Mouse (Mus musculus) left cerebral cortex, adult 18-20 months (tissue): Measurements from ENCODE around the gene Pdzd2. TPM values are rescaled to one million over a fixed set of nuclear protein-coding genes. Genes with fewer than 3 reads are reported as not detected.

Source experiments
- DNase-seq, 2 experiments: peaks; one replicate each; pipeline ENCODE4 v3.0.0; 2021 to 2022; ENCODE audit warnings: low spot score in 2 of 2, mixed read lengths in 1 of 2
- total RNA-seq, 2 experiments: library from RNA; stranded (reverse); gene quantifications; 2 replicates each; pipeline ENCODE4 v1.2.3; 2021

The Pdzd2 gene
- total RNA-seq, 2 experiments from 2014 or later, result 59.8 to 64.7 TPM

GRCm38 (mm10) chr15:12362701-12363040 is 377.1 kb downstream of the Pdzd2 start:
- peak in 1 of 2 experiments; percentile 52 for DNase-seq

GRCm38 (mm10) chr15:12362001-12362700 is 377.6 kb downstream of the Pdzd2 start:
- no peak for DNase-seq

- DNase-seq, result no peak
Measured at GRCm38 (mm10) chr15:12360519-12361212, 379.1 kb downstream of the Pdzd2 start.

GRCm38 (mm10) chr15:12358384-12358783 is 381.3 kb downstream of the Pdzd2 start:
- no peak for DNase-seq

- no peak for DNase-seq
Measured at GRCm38 (mm10) chr15:12357459-12357858, 382.3 kb downstream of the Pdzd2 start.

- DNase-seq, result no peak
Measured at GRCm38 (mm10) chr15:12355907-12356306, 383.8 kb downstream of the Pdzd2 start.

GRCm38 (mm10) chr15:12355261-12355660 is 384.5 kb downstream of the Pdzd2 start:
- DNase-seq, result no peak

- DNase-seq, result no peak
Measured at GRCm38 (mm10) chr15:12354281-12354810, 385.4 kb downstream of the Pdzd2 start.

- no peak for DNase-seq
Measured at GRCm38 (mm10) chr15:12351470-12351869, 388.3 kb downstream of the Pdzd2 start.

- no peak for DNase-seq
Measured at GRCm38 (mm10) chr15:12349840-12350239, 389.9 kb downstream of the Pdzd2 start.

- no peak for DNase-seq
Measured at GRCm38 (mm10) chr15:12348950-12349349, 390.8 kb downstream of the Pdzd2 start.

GRCm38 (mm10) chr15:12346916-12347315 is 392.8 kb downstream of the Pdzd2 start:
- no peak for DNase-seq

GRCm38 (mm10) chr15:12341401-12341758 is 398.3 kb downstream of the Pdzd2 start:
- DNase-seq, result no peak

- no peak for DNase-seq
Measured at GRCm38 (mm10) chr15:12340536-12341400, 399.0 kb downstream of the Pdzd2 start.

GRCm38 (mm10) chr15:12337779-12338137 is 402.0 kb downstream of the Pdzd2 start:
- DNase-seq, result no peak

GRCm38 (mm10) chr15:12337030-12337778 is 402.5 kb downstream of the Pdzd2 start:
- DNase-seq, result no peak

GRCm38 (mm10) chr15:12334381-12334780 is 405.3 kb downstream of the Pdzd2 start:
- no peak for DNase-seq

- DNase-seq, result no peak
Measured at GRCm38 (mm10) chr15:12331300-12331699, 408.4 kb downstream of the Pdzd2 start.

- DNase-seq, result no peak
Measured at GRCm38 (mm10) chr15:12330892-12331291, 408.8 kb downstream of the Pdzd2 start.

- no peak for DNase-seq
Measured at GRCm38 (mm10) chr15:12330389-12330788, 409.3 kb downstream of the Pdzd2 start.

- no peak for DNase-seq
Measured at GRCm38 (mm10) chr15:12324326-12324725, 415.4 kb downstream of the Pdzd2 start.
